Mouse (Mus musculus): ENCODE measurements around the gene Nras. TPM values are rescaled to one million over a fixed set of nuclear protein-coding genes. Genes with fewer than 3 reads are reported as not detected.
A peak's percentile ranks its signal among the peaks of the same experiment; 100 is the strongest.

Nras gene
- polyA plus RNA-seq (2012; rRNA removed): 34.4 and 34.5 TPM in 2 replicates

DNA sequence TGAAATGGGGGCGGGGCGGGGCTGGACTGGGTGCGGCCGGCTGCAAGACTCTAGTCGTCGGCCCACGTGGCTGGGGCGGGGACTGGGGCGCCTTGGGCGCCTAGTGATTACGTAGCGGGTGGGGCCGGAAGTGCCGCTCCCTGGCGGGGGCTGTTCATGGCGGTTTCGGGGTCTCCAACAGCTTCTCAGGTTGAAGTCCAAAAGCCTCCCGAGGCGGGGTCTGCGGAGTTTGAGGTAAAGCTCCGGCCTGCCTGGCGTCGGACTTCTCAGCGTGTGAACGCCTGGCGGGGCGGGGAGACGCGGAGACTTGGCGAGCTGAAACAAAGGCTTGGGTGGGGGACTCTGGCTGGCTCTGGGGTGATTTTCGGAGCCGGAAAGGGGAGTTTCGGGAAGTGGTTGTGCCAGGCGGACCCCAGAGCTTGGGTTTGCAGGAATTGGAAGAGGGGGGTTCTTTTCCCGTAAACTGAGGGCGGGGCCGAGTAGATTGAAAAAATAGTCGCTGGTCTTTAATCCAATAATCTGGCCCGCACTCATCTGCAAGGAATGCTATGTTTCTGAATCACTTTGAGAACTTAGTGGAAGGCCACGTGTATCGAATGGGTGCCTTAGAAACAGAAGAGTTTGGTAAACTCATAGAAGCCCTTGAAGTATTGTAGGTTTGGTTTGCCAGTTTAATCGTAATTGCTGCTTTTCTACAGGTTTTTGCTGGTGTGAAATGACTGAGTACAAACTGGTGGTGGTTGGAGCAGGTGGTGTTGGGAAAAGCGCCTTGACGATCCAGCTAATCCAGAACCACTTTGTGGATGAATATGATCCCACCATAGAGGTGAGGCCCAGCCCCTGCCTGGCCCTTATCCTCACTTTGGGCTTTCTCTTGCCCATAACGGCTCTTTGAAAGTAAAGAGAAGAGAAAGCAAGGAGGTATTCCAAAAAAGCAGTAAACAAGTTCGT lies at the start of gene Nras:
Gene Nras (plus strand): TSS at position 79 of the 951 bp plus-strand sequence.
- DNase-seq (ENCODE audit: extremely low spot score in 1 of 2, low spot score in 1 of 2): peak; percentile 84 to 94

- DNase-seq (ENCODE audit: extremely low spot score in 1 of 2, low spot score in 1 of 2): no peak
Observed at GRCm38 (mm10) chr3:103017350-103017749, 40.7 kb upstream of the Nras start.

DNA sequence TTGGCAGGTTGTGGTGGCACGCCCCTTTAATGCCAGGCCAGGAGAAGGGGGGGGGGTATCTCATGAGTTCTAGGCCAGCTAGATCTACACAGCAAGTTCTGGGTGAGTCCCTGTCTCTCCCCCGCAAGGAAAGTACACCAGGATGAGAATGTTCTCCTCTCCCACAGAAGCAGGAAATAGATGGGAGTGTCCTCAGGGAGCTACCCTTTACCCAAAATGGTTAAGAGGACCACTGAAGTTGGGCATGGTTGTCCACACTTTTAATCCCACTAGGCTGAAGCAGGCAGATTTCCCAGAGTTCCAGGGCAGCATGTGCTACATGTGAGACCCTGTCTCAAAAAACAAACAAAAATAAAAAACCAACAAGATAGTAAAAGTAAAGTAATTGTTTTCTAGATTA lies 38.6 kb upstream of the Nras start:
- no peak for DNase-seq (ENCODE audit: extremely low spot score in 1 of 2, low spot score in 1 of 2)

DNA sequence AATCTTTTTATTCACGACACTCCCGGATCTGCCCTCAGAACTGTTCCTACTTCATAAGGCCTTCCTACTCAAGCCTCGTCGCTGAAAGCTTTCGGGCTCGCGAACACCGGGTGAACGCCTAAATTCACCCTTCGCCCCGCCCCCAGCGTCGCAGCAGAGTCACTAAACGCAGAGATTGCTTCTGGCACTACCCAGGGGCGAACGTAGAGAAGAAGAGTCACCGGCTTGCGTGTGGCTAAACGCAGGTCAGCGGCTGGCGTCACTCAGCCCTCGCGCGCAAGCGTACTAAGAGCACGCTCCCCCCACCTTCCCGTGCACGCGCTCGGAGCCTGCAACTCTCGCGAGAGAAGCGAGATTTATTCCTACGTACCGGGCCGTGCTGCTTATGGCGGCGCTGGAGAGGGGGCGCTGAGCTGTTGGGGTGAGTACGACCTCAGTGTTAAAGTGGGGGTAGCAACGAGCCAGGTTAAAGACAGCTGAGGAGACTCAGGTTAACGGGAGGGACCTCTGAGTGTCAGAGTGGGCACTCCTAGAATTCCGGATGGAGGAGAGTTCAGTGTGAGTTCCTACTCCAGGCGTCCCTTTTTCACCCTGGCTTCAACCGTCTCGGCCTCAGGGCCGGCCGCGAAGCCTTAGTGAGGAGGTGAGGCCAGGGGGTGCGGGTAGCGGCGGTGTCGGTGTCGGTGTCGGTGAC lies 37.7 kb upstream of the Nras start, which contains the start of gene Csde1:
Gene Csde1 (plus strand): TSS at position 178 of the 694 bp plus-strand sequence.
- DNase-seq (ENCODE audit: extremely low spot score in 1 of 2, low spot score in 1 of 2): peak; percentile 95 to 99

- peak; percentile 80 to 88 for DNase-seq (ENCODE audit: extremely low spot score in 1 of 2, low spot score in 1 of 2)
Observed at GRCm38 (mm10) chr3:103020943-103021638, 37.0 kb upstream of the Nras start.

DNA sequence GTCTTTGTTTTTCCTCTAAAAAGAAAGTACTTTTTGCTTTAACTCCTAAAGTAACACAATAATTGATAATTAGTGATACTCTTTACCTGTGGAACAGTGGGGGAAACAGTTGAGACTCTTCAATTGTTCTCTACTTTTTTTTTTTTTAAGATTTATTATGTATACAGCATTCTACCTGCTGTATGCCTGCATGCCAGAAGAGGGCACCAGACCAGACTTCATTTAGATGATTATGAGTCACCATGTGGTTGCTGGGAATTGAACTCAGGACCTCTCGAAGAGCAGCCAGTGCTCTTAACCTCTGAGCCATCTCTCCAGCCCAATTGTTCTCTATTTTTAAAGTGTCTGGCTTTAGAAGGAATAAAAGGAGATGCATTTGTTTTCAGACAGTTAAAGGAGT lies 31.9 kb upstream of the Nras start:
- DNase-seq (ENCODE audit: extremely low spot score in 1 of 2, low spot score in 1 of 2): no peak

GRCm38 (mm10) chr3:103040285-103040684 lies 17.8 kb upstream of the Nras start:
- DNase-seq (ENCODE audit: extremely low spot score in 1 of 2, low spot score in 1 of 2): no peak

DNA sequence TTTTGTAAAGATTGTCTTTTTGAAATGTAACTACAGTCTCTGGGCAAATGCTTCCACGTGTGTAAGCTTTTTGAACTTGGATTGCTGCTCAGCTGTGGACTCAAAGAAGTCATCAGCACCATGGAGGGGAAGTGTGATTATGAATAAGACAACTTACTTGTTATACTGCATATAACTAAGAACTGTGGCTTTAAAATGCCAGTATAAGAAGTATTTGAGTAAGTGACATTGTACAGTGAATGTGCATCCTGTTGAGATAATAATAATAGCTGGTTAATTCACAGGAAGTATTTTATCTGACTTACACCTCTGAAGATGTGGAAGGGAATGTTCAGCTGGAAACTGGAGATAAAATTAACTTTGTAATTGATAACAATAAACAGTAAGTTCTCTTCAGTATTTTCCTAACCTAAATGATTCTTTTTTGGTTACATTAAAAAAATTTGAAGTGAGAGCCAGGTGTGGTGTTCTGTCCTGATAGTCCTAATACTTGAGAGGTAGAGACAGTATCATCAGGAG lies 17.2 kb upstream of the Nras start:
- DNase-seq (ENCODE audit: extremely low spot score in 1 of 2, low spot score in 1 of 2): no peak

GRCm38 (mm10) chr3:103056016-103056595 lies 2.0 kb upstream of the Nras start:
- DNase-seq (ENCODE audit: extremely low spot score in 1 of 2, low spot score in 1 of 2): no peak

DNA sequence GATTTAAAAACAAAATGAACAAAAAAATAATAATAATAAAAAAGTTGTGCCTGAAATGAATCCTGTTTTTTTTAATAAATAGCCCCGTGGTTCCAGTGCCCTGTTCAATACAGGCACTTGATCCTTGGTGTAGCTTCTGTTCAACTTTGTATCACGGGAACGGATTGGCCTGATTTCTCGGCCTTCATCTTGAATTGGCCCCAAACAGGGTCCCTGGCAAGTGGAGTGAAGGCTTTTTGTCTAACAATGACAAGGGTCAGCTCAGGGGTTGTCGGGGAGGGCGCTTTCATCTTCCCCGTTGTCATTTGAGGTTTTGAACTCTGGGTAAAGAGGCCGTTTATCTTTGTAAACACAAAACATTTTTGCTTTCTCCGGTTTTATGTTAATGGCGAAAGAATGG lies 333 bp upstream of the Nras start:
- DNase-seq (ENCODE audit: extremely low spot score in 1 of 2, low spot score in 1 of 2): peak in 1 of 2 experiments; percentile 7

GRCm38 (mm10) chr3:103066927-103067326 lies 8.8 kb downstream of the Nras start:
- DNase-seq (ENCODE audit: extremely low spot score in 1 of 2, low spot score in 1 of 2): no peak

DNA sequence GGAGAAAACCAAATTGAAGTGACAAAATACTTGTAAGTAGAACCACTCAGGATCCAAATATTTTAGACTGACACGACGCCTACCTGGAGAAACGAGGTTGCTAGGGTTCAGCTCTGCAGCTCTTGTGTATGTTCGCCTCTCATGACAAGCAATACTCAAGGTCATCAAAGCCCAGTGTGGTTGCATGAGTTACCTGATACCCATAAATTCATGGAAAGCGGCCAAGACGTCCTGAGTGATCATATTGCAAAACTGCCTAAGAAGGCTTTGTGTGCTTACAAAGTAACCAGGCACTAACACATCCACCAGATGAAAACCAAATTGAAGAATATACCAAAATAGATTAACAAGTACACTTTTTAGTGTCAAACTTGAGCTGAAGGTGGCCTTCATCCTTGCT lies 10.9 kb downstream of the Nras start:
- DNase-seq (ENCODE audit: extremely low spot score in 1 of 2, low spot score in 1 of 2): no peak

GRCm38 (mm10) chr3:103073771-103074170 lies 15.7 kb downstream of the Nras start, which contains the start of gene Ampd1:
Ampd1 (plus strand) TSS chr3:103074014.
- no peak for DNase-seq (ENCODE audit: extremely low spot score in 1 of 2, low spot score in 1 of 2)

DNA sequence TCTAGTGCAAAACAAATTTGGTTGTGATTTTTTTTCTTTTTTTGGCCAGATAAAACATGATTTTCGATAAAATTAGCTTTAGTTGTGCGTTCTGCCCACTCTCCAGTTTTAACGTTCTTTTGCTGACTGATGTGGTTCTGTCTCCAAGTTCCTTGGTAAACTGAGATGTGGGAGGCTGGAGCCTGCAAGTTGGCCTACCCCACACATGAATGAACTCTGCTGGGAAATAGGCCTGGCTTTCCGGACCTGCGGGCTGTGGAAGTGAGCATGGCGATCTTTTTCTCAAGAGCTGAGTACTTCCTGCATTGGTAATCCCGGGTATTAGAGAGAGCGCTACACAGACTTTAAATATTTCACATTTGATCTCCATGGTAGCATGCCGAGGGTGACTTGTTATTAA lies 17.8 kb downstream of the Nras start:
- DNase-seq (ENCODE audit: extremely low spot score in 1 of 2, low spot score in 1 of 2): no peak

- DNase-seq (ENCODE audit: extremely low spot score in 1 of 2, low spot score in 1 of 2): no peak
Observed at GRCm38 (mm10) chr3:103076476-103076875, 18.4 kb downstream of the Nras start.

- peak; percentile 26 to 44 for DNase-seq (ENCODE audit: extremely low spot score in 1 of 2, low spot score in 1 of 2)
Observed at GRCm38 (mm10) chr3:103079301-103079700, 21.2 kb downstream of the Nras start.

GRCm38 (mm10) chr3:103081051-103081450 lies 23.0 kb downstream of the Nras start:
- DNase-seq (ENCODE audit: extremely low spot score in 1 of 2, low spot score in 1 of 2): no peak

DNA sequence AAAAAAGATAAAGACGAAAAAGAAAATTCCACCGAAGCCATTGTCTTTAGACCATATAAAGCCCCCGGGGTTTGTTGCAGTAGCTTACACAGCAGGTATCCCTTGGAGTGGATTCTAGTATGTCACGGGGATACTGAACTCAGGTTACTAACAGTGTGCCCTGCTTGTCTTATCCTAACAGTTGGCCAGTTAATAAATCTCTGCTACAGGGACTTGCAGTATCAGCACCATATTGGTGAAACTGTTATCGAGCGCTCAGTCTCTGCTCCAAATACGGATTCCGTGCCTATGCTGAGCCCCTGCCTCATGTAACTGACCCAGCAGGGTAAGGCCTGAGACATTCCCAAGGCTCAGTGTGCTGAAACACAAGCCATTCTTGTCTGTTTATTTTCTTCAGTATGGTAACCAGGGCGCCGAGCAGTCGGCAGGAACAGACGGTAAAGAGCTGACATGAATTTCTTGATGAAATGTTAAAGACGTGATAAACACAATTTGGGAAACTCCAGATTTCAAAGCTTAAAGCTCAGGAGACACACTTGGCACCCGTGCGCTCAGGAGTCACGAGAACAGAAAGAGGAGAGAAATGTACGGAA lies 23.9 kb downstream of the Nras start:
- DNase-seq (ENCODE audit: extremely low spot score in 1 of 2, low spot score in 1 of 2): no peak

GRCm38 (mm10) chr3:103082761-103083160 lies 24.7 kb downstream of the Nras start:
- no peak for DNase-seq (ENCODE audit: extremely low spot score in 1 of 2, low spot score in 1 of 2)

- no peak for DNase-seq (ENCODE audit: extremely low spot score in 1 of 2, low spot score in 1 of 2)
Observed at GRCm38 (mm10) chr3:103085986-103086385, 27.9 kb downstream of the Nras start.
